Mouse (Mus musculus) embryonic facial prominence, embryonic 13.5 days (tissue): ENCODE data around the gene Fnd3c2. TPM values are rescaled to one million over a fixed set of nuclear protein-coding genes. Genes with fewer than 3 reads are reported as not detected.
A peak's percentile ranks its signal among the peaks of the same experiment; 100 is the strongest.

Experiments
- ATAC-seq: fragments of 200-750 bp; cut with Nextera tagmentation; 2 replicates; pipeline ENCODE4 v1.8.0; 2017; ENCODE audit warnings: low read depth; ENCODE audit not compliant: insufficient number of reproducible peaks, insufficient read depth, low FRiP score, low TSS enrichment
- H3K27ac ChIP-seq: fragments of 300-500 bp; sonication (generic); 2 replicates; pipeline ENCODE4 v1.5.1; 2015; ENCODE audit warnings: moderate library complexity, mild to moderate bottlenecking, inconsistent platforms
- H3K27me3 ChIP-seq: fragments of 300-500 bp; sonication (generic); 2 replicates; pipeline ENCODE4 v1.6.1; 2015; ENCODE audit warnings: mild to moderate bottlenecking, inconsistent platforms
- H3K36me3 ChIP-seq: fragments of 300-500 bp; sonication (generic); 2 replicates; pipeline ENCODE4 v1.6.1; 2015; ENCODE audit warnings: mild to moderate bottlenecking, inconsistent platforms
- H3K4me1 ChIP-seq: fragments of 300-500 bp; sonication (generic); 2 replicates; pipeline ENCODE4 v1.6.1; 2015; ENCODE audit warnings: inconsistent platforms
- H3K4me2 ChIP-seq: fragments of 300-500 bp; sonication (generic); 2 replicates; pipeline ENCODE4 v1.6.1; 2015; ENCODE audit warnings: moderate library complexity, mild to moderate bottlenecking, inconsistent platforms
- H3K4me3 ChIP-seq: fragments of 300-500 bp; sonication (generic); 2 replicates; pipeline ENCODE4 v1.5.1; 2015; ENCODE audit warnings: mild to moderate bottlenecking, inconsistent platforms
- H3K9ac ChIP-seq: fragments of 300-500 bp; sonication (generic); 2 replicates; pipeline ENCODE4 v1.6.1; 2015; ENCODE audit warnings: mild to moderate bottlenecking, inconsistent platforms
- H3K9me3 ChIP-seq: fragments of 300-500 bp; sonication (generic); 2 replicates; pipeline ENCODE4 v1.6.1; 2016; ENCODE audit warnings: inconsistent platforms
- WGBS: fragments of 180-500 bp; shearing (Covaris S2); methylation state at CpG from one replicate; pipeline ENCODE4 v1.1.7; 2015; ENCODE audit warnings: mixed read lengths; 5-methylcytosine and 5-hydroxymethylcytosine counted together
- polyA plus RNA-seq: library from polyadenylated mRNA; unstranded; fragments of >200 nt; fragmentation: Nextera tagmentation; extraction: Ambion mirVana; gene quantifications from 2 replicates; pipeline ENCODE4 v1.2.1, GENCODE M21; 2015

Fnd3c2 gene
- polyA plus RNA-seq, 1 experiment from 2014 or later, result not detected

DNA sequence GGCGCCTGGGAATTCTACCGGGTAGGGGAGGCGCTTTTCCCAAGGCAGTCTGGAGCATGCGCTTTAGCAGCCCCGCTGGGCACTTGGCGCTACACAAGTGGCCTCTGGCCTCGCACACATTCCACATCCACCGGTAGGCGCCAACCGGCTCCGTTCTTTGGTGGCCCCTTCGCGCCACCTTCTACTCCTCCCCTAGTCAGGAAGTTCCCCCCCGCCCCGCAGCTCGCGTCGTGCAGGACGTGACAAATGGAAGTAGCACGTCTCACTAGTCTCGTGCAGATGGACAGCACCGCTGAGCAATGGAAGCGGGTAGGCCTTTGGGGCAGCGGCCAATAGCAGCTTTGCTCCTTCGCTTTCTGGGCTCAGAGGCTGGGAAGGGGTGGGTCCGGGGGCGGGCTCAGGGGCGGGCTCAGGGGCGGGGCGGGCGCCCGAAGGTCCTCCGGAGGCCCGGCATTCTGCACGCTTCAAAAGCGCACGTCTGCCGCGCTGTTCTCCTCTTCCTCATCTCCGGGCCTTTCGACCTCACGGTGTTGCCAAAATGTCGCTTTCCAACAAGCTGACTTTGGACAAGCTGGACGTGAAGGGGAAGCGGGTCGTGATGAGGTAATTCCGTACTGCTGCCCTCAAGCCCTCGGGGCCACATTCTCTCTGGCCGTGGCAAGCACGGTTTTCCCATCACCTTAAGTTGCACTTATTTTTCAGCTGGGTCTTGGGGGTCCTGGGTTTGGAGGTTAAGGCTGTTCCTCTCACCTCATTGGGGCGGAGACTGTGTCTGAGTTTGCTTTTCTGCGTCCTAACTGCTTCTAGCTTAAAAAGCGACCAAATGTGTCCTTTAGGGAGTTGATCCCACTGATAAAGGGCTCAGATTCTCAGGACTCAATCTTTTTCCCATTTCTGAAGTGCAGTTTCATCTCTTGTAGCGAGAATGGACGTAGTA is 68.2 kb downstream of the Fnd3c2 start, which contains the start of gene Pgk1:
Gene Pgk1 (plus strand): TSS at position 388 of the 937 bp plus-strand sequence.
- H3K9me3 ChIP-seq, result no peaks in the 10 kb centered on the region
- H3K4me3 ChIP-seq, result peak within 1 kb of the TSS; percentile 57
- H3K27me3 ChIP-seq, result peaks cover 8% of the 10 kb centered on the region
- peak within 1 kb of the TSS; percentile 64 for H3K4me2 ChIP-seq
- 21% methylated on average over 55 of the region's 55 CpGs for WGBS
- H3K27ac ChIP-seq, result peak within 1 kb of the TSS; percentile 93
- H3K4me1 ChIP-seq, result peaks cover 18% of the 10 kb centered on the region
- H3K9ac ChIP-seq, result peak within 1 kb of the TSS; percentile 72
- ATAC-seq, result peak; percentile 96
- H3K36me3 ChIP-seq, result no peaks in the 10 kb centered on the region

DNA sequence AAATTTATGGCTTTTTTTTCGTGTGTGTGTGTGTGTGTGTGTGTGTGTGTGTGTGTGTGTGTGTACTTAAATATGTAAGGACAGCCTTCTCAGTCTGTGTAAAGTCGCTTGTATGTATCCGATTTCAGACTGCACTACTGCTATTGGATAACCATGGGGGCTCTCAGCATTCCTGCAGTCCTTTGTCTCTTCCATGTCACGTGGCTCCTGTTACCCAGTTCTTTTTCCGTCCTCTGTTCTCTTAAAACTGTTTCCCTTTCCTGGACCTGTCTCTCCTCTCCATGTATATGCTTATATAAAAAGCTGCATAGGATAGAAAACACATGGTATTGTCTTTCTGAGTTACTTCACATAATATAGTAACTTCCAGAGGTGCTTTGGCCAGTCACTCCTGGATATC is 69.5 kb downstream of the Fnd3c2 start:
- Histone ChIP-seq H3K4me3 (no peak overlapping the region), H3K4me2 (peak overlapping the region; percentile 50)
- 26% methylated on average over 5 of the region's 5 CpGs for WGBS

More for the DNA sequence above, 69.5 kb downstream of the Fnd3c2 start:
- Histone ChIP-seq H3K36me3 (no peaks in the 10 kb centered on the region), H3K9me3 (no peaks in the 10 kb centered on the region), H3K4me1 (peaks cover 18% of the 10 kb centered on the region), H3K27ac (peak overlapping the region; percentile 93), H3K9ac (no peak overlapping the region), H3K27me3 (peaks cover 8% of the 10 kb centered on the region)
- 0 out of 2 replicates have a peak, but pooled peaks have one; percentile 44 for ATAC-seq

Other genes with a start within 250 kb of the Fnd3c2 start
- gene Magt1, start 243.5 kb downstream of the Fnd3c2 start, polyA plus RNA-seq, result 66.4 and 67.6 TPM in 2 replicates
- gene Cox7b, start 239.7 kb downstream of the Fnd3c2 start, polyA plus RNA-seq, result 406 and 420 TPM in 2 replicates
- 23.5 and 28.3 TPM in 2 replicates for gene Atp7a, start 228.1 kb downstream of the Fnd3c2 start, polyA plus RNA-seq
- 0.37 and 0.70 TPM in 2 replicates for gene Tlr13, start 112.2 kb downstream of the Fnd3c2 start, polyA plus RNA-seq
- gene Pgk1, start 68.3 kb downstream of the Fnd3c2 start, polyA plus RNA-seq, result 277 and 335 TPM in 2 replicates
- gene Taf9b, start 34.2 kb downstream of the Fnd3c2 start, polyA plus RNA-seq, result 6.1 and 7.4 TPM in 2 replicates
- gene Fndc3c1, start 230.0 kb upstream of the Fnd3c2 start, polyA plus RNA-seq, result 10.9 and 14.6 TPM in 2 replicates